Mouse (Mus musculus) cerebellum, adult 2 months (tissue): Measurements from ENCODE around the gene Akap2. TPM values are rescaled to one million over a fixed set of nuclear protein-coding genes. Genes with fewer than 3 reads are reported as not detected.

Experiments
- DNase-seq, 2 experiments: peaks; one replicate each; pipeline ENCODE4 v3.0.0; 2021
- H3K27ac ChIP-seq: fragments of 200-500 bp; 2 replicates; pipeline ENCODE4 v1.5.1; 2012; ENCODE audit warnings: low read length, control low read depth, inconsistent platforms; ENCODE audit not compliant: insufficient read depth
- H3K27me3 ChIP-seq: fragments of 200-500 bp; 2 replicates; pipeline ENCODE4 v1.6.1; 2012; ENCODE audit warnings: inconsistent platforms, mild to moderate bottlenecking, low read length, moderate library complexity; ENCODE audit not compliant: control insufficient read depth, insufficient read depth
- H3K4me1 ChIP-seq: fragments of 200-500 bp; 2 replicates; pipeline ENCODE4 v1.6.1; 2011; ENCODE audit warnings: low read length; ENCODE audit not compliant: control insufficient read depth, insufficient read depth
- H3K4me3 ChIP-seq: fragments of 200-500 bp; replicated peaks from 2 replicates; pipeline ENCODE3; 2011; ENCODE audit warnings: mild to moderate bottlenecking, low read depth, low read length, control low read depth; ENCODE audit not compliant: insufficient read depth
- CTCF ChIP-seq: fragments of 200-500 bp; IDR thresholded peaks from 2 replicates; pipeline ENCODE4 v1.5.1; 2011; ENCODE audit warnings: low read depth, mild to moderate bottlenecking, control low read depth, low read length, moderate library complexity, borderline replicate concordance; ENCODE audit not compliant: insufficient read depth
- POLR2A ChIP-seq: fragments of 200-500 bp; IDR thresholded peaks from 2 replicates; pipeline ENCODE4 v1.6.1; 2011; ENCODE audit warnings: low read length, control low read depth, borderline replicate concordance; ENCODE audit not compliant: insufficient read depth
- WGBS: fragments of 180-500 bp; shearing (Covaris S2); methylation state at CpG from one replicate; pipeline ENCODE4 v1.1.7; 2018; 5-methylcytosine and 5-hydroxymethylcytosine counted together
- polyA plus RNA-seq: library from polyadenylated mRNA; depleted of rRNA; stranded (reverse); fragments of >200 nt; gene quantifications from 2 replicates; pipeline ENCODE4 v1.2.3, GENCODE M21; 2012

Gene Akap2
- polyA plus RNA-seq, 1 experiment, result 33.6 TPM

DNA sequence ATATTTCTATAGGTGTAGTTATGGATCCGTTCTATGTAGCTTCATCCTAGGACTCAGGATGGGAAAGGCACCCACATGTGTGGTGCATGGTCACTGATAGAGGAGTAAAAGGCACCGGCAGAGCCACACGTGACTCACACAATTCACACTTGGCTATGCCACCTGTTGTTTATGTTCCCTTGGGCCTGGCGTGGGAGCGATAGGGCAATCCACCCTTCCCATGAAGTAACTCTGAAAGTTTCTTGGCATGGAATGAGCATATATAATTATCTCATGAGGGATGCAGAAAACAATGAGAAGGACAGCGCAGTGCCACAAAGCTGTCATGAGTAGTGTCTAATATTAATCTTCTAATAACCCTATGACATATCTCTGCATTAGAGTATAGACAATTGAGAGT lies 12.6 kb downstream of the Akap2 start:
- no peak for DNase-seq
- H3K27me3 ChIP-seq, result no peaks in the 10 kb centered on the region
- no peaks in the 10 kb centered on the region for H3K4me1 ChIP-seq
- H3K27ac ChIP-seq, result no peak overlapping the region
- 38% methylated on average over 6 of the region's 6 CpGs for WGBS
- H3K4me3 ChIP-seq, result no peak overlapping the region
- no peak for TF ChIP-seq POLR2A
- TF ChIP-seq CTCF, result no peak

- no peak overlapping the region for H3K4me3 ChIP-seq
- no peak for DNase-seq
- H3K27me3 ChIP-seq, result no peaks in the 10 kb centered on the region
- no peaks in the 10 kb centered on the region for H3K4me1 ChIP-seq
- 70% methylated on average over 11 of the region's 11 CpGs for WGBS
- no peak for TF ChIP-seq CTCF
- no peak overlapping the region for H3K27ac ChIP-seq
Observed at GRCm38 (mm10) chr4:57730801-57731598, 13.5 kb downstream of the Akap2 start.

DNA sequence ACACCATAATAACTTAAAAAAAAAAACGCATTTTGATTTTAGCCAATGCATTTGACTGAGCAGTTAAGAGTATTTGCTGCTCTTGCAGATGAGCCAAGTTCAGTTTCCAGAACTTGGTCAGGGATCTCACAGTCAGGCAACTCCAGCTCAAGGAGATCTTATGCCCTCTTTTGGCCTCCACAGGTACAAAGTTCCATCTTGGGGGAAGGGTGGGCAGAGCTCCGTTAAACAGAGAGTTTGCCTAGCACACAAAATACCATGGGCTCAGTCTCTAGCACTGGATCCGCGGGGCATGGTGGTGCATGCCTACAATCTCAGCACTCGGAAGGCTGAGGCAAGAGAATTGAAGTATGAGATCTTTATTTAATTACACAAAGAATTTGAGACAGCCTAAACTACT lies 14.9 kb downstream of the Akap2 start:
- Histone ChIP-seq H3K27ac (no peak overlapping the region), H3K4me1 (no peaks in the 10 kb centered on the region), H3K27me3 (no peaks in the 10 kb centered on the region), H3K4me3 (no peak overlapping the region)
- 83% methylated on average over 5 of the region's 5 CpGs for WGBS
- no peak for DNase-seq
- TF ChIP-seq POLR2A (no peak), CTCF (no peak)

GRCm38 (mm10) chr4:57733445-57733844 lies 16.0 kb downstream of the Akap2 start:
- DNase-seq, result no peak
- 75% methylated on average over 3 of the region's 3 CpGs for WGBS

DNA sequence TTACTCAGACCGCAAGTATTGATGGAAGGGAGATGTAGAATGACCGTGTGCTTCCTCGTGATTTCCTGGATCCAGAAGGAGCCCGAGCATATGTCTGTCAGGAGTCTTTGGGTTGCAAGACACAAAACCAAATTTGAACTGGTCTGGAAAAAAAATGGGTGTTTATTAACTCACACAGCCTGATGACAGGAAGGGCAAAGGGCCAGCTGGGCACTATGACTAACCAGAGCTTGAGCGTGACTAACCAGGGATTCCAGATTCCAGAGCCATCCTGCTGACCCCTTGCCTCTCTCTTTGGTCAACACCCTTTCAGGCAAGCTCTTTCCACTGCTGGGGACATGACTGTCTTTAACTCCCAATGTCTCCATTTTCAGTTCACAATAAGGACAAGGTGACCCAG lies 18.0 kb downstream of the Akap2 start:
- no peak for TF ChIP-seq POLR2A
- WGBS, result 85% methylated on average over 5 of the region's 5 CpGs
- Histone ChIP-seq H3K4me3 (no peak overlapping the region), H3K27me3 (no peaks in the 10 kb centered on the region), H3K27ac (no peak overlapping the region), H3K4me1 (no peaks in the 10 kb centered on the region)
- DNase-seq, result no peak

More at GRCm38 (mm10) chr4:57733445-57733844, 16.0 kb downstream of the Akap2 start:
- TF ChIP-seq CTCF, result no peak
- no peak for TF ChIP-seq POLR2A
- Histone ChIP-seq H3K4me1 (no peaks in the 10 kb centered on the region), H3K27me3 (no peaks in the 10 kb centered on the region), H3K4me3 (no peak overlapping the region), H3K27ac (no peak overlapping the region)

DNA sequence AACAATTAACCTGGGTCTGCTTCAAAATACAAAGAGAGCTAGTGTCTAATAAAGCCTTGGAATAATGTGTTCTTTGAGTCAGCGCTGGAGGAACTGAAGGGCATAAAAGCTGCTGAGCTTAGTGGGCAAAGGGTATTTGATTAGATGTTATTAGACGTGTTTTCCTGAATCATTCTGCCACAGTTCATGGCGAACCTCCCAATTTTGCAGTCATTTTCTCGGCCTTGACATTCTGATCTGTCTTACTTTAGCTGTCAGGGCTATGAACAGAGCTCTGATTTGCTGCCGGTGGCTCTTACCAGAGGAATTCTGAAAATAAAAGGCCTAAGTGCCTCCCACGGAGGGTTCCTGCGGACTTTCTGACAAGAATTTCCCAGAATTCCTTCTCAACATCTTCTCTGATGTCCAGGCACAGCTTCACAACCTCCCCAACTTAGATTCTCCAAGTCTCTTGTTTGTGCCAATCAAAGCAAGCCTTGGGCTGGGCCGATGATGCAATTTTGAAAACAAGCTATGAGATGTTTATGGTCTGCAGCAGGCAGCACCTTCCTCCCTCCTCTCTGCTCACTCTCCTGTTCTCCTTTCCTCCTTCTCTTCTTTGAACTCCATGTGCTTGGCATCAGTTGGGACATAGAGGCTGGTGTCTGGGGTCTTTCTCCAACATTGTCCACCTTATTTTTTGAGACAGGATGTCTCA lies 21.5 kb downstream of the Akap2 start:
- TF ChIP-seq CTCF (no peak), POLR2A (no peak)
- Histone ChIP-seq H3K27ac (no peak overlapping the region), H3K4me3 (no peak overlapping the region), H3K4me1 (no peaks in the 10 kb centered on the region), H3K27me3 (no peaks in the 10 kb centered on the region)
- 42% methylated on average over 8 of the region's 8 CpGs for WGBS
- DNase-seq, result no peak

DNA sequence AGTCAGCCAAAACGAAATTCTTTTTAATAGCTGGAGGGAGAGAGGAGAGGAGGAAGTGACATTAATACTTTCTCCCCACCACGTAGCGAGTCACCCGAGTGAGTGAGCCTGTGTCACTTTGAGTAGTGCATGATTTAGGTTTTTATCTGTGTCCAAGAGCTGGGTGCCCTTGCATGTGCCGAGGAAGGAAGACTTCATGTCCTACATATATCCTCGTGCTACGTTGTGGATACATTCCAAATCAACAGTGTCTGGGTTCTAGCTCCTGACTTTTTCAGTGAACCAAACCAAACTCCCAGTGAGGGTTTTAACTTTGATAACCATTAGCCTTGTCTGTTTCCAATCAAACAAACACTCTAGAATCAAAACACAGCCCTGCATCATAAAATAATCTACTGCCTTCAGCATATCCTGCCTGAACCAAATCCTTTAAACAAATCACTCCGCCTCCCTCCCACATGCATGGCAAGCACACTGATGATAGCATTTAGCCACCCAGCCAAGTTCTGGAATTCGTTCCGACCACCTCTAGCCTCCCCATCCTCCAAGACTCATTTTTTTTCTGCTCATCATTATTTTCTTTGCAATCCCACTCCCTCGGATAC lies 26.0 kb downstream of the Akap2 start:
- H3K27ac ChIP-seq, result no peak overlapping the region
- H3K4me1 ChIP-seq, result no peaks in the 10 kb centered on the region
- no peaks in the 10 kb centered on the region for H3K27me3 ChIP-seq
- WGBS, result 82% methylated on average over 11 of the region's 11 CpGs
- no peak overlapping the region for H3K4me3 ChIP-seq
- TF ChIP-seq CTCF, result no peak
- TF ChIP-seq POLR2A, result no peak
- no peak for DNase-seq

- H3K4me3 ChIP-seq, result no peak overlapping the region
- no peaks in the 10 kb centered on the region for H3K27me3 ChIP-seq
- DNase-seq, result no peak
- H3K4me1 ChIP-seq, result no peaks in the 10 kb centered on the region
- H3K27ac ChIP-seq, result no peak overlapping the region
- TF ChIP-seq POLR2A (no peak), CTCF (no peak)
- 79% methylated on average over 4 of the region's 4 CpGs for WGBS
Observed at GRCm38 (mm10) chr4:57750651-57751050, 33.2 kb downstream of the Akap2 start.
